Mouse (Mus musculus): ENCODE data around the gene Coro1c. TPM values are rescaled to one million over a fixed set of nuclear protein-coding genes. Genes with fewer than 3 reads are reported as not detected.

Coro1c gene
- polyA plus RNA-seq, 1 experiment from 2014 or later: 141 TPM

GRCm38 (mm10) chr5:113924608-113925007, 16.1 kb upstream of the Coro1c start:
- no peak overlapping the region for H3K27ac ChIP-seq (ENCODE audit: poor library complexity, severe bottlenecking)
- peaks cover 13% of the 10 kb centered on the region for H3K9me3 ChIP-seq (replicated peaks)
- H3K27me3 ChIP-seq (replicated peaks): no peaks in the 10 kb centered on the region
- H3K36me3 ChIP-seq: no peaks in the 10 kb centered on the region
- H3K4me1 ChIP-seq (replicated peaks): peaks cover 17% of the 10 kb centered on the region
- H3K4me2 ChIP-seq: no peak overlapping the region
- 74% methylated on average over 4 of the region's 4 CpGs for WGBS
- H3K4me3 ChIP-seq: no peak overlapping the region
- no peak for ATAC-seq (ENCODE audit: insufficient number of reproducible peaks, low FRiP score)
- H3K9ac ChIP-seq: no peak overlapping the region

DNA sequence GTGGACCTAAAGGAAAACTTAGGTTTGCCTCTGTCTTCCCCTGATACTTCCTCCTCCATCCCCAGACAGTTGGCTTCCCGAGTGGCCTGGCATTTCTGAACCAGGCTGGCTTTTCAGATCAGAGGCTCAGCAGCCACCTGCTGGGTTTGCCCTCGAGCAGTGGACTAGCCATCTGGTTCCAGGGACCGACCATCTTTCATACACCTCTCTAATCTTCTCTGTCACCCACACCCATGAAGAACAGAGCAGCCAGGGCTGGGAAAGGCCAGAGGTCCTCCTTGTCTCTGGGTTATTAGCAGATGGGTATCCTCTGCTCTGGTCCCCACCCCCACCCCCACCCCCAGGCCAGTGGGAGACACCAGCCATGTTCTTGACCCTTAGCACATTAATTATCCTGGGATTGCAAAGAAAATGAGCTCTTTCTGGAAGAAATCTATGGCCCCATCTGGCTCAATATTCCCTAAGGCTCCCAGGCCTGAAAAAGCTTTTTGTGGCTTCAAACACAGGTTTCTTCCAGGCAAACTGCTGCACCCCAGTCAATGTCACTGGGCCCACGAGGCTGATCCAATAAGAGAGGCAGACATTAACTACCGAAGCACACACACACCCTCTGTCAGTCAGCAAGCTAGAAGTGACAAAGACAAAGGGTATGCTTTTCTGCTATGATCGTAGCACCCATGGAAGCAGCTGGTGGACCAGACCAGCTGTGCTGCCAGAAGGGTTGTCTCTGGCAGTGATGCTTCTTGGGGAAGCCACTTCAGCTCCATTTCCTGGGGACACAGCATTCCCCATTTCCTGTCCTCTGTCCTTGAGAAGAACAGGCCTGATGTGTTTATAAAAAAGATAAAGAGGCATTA, 13.0 kb upstream of the Coro1c start:
- H3K27ac ChIP-seq (ENCODE audit: poor library complexity, severe bottlenecking): no peak overlapping the region
- H3K4me2 ChIP-seq: no peak overlapping the region
- H3K9me3 ChIP-seq (replicated peaks): no peaks in the 10 kb centered on the region
- H3K9ac ChIP-seq: no peak overlapping the region
- ATAC-seq (ENCODE audit: insufficient number of reproducible peaks, low FRiP score): no peak
- peaks cover 28% of the 10 kb centered on the region for H3K4me1 ChIP-seq (replicated peaks)
- no peaks in the 10 kb centered on the region for H3K36me3 ChIP-seq
- 43% methylated on average over 6 of the region's 6 CpGs for WGBS
- H3K4me3 ChIP-seq: no peak overlapping the region
- no peaks in the 10 kb centered on the region for H3K27me3 ChIP-seq (replicated peaks)

DNA sequence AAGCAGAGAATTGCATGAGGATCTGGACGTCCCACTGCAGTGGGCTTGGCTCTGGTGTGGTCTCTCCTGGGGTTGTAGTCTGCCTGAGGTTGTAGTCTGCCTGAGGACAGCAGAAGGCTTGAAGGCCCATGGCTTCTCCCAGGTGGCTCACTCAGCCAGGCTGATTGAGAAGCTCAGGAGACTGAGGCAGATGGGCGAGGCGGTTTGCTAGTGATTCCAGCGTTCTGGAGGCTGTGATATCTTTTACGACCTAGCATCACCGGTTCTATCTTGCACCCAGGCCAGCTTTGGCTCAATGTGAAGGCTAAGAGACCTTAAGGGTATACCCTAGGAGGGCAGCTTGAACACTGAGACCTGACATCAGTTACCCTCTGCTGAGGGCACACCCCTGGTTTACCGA, 10.5 kb upstream of the Coro1c start:
- Histone ChIP-seq H3K9ac (no peak overlapping the region), H3K4me1 (replicated peaks) (peaks cover 27% of the 10 kb centered on the region), H3K4me3 (no peak overlapping the region), H3K4me2 (no peak overlapping the region), H3K27ac (ENCODE audit: poor library complexity, severe bottlenecking) (peak overlapping the region; percentile 42; the same call in 1 of the 2 replicates), H3K36me3 (no peaks in the 10 kb centered on the region), H3K9me3 (replicated peaks) (no peaks in the 10 kb centered on the region), H3K27me3 (replicated peaks) (no peaks in the 10 kb centered on the region)
- WGBS: 56% methylated on average over 7 of the region's 7 CpGs
- no peak for ATAC-seq (ENCODE audit: insufficient number of reproducible peaks, low FRiP score)

GRCm38 (mm10) chr5:113918654-113919053, 10.1 kb upstream of the Coro1c start:
- no peaks in the 10 kb centered on the region for H3K36me3 ChIP-seq
- H3K4me2 ChIP-seq: no peak overlapping the region
- H3K9me3 ChIP-seq (replicated peaks): no peaks in the 10 kb centered on the region
- H3K27ac ChIP-seq (ENCODE audit: poor library complexity, severe bottlenecking): peak overlapping the region; percentile 42
- H3K4me1 ChIP-seq (replicated peaks): peaks cover 29% of the 10 kb centered on the region
- ATAC-seq (ENCODE audit: insufficient number of reproducible peaks, low FRiP score): peak; percentile 51; the same call in 1 of the 2 replicates
- H3K4me3 ChIP-seq: no peak overlapping the region
- 57% methylated on average over 9 of the region's 9 CpGs for WGBS
- H3K9ac ChIP-seq: no peak overlapping the region
- H3K27me3 ChIP-seq (replicated peaks): no peaks in the 10 kb centered on the region

DNA sequence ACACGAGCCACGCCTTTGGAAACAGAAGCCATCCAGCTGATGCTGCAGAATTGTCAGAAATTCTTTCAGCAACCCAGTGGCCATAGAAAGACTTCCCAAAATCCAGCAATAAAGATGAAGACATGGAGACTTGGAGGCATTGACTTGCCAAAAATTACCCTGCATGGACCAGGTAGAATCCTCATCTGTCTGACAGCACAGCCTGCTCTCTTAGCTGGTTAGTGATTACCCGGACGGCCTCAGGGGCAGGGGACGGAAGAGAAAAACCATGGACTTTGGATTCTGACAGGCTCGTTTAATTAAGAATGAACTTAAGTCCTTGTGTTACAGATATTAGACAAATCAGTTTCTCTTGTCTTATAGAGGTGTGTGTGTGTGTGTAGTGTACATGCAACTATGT, 2.1 kb upstream of the Coro1c start:
- Histone ChIP-seq H3K4me1 (replicated peaks) (peaks cover 44% of the 10 kb centered on the region), H3K4me2 (no peak overlapping the region), H3K9me3 (replicated peaks) (no peaks in the 10 kb centered on the region), H3K4me3 (no peak overlapping the region), H3K27ac (ENCODE audit: poor library complexity, severe bottlenecking) (no peak overlapping the region; the same call in 1 of the 2 replicates), H3K27me3 (replicated peaks) (no peaks in the 10 kb centered on the region), H3K9ac (no peak overlapping the region), H3K36me3 (no peaks in the 10 kb centered on the region)
- ATAC-seq (ENCODE audit: insufficient number of reproducible peaks, low FRiP score): no peak
- WGBS: 78% methylated on average over 6 of the region's 6 CpGs

DNA sequence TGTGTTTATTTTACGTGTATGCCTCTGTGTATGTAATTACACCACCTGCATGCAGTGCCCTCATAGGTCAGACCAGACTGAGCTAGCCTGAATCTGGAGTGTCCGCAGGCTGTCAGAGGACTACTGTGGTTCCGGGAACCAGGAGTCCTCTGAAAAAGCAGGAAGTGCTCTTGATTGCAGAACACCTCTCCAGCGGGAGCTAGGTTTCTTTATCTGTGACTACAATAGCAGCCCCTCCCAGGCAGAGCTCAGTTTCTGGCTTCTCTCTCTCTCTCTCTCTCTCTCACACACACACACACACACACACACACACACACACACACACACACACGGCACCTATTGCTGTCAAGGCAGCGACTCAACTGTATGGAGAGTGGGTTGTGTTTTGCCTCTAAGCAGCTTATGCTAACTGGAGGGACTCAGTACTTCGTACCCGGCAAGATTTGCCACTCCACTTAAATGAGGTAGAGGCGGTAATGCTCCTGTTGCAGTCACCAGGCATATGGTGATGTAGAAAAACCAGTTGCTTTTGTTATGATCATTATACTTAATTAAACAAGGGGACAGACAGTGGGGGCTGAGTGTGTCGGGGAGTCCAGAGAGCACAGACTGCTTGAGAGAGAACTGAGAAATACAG, 1.6 kb upstream of the Coro1c start:
- Histone ChIP-seq H3K27ac (ENCODE audit: poor library complexity, severe bottlenecking) (peak overlapping the region; percentile 98), H3K4me2 (peak overlapping the region; percentile 41), H3K4me3 (0 out of 2 replicates have a peak overlapping the region, but pooled peaks have one; percentile 2), H3K9ac (peak overlapping the region; percentile 43; the same call in 1 of the 2 replicates), H3K4me1 (replicated peaks) (peaks cover 49% of the 10 kb centered on the region), H3K9me3 (replicated peaks) (no peaks in the 10 kb centered on the region), H3K27me3 (replicated peaks) (no peaks in the 10 kb centered on the region), H3K36me3 (no peaks in the 10 kb centered on the region)
- whole genome bisulfite sequencing: 26% methylated on average over 10 of the region's 10 CpGs
- no peak for ATAC-seq (ENCODE audit: insufficient number of reproducible peaks, low FRiP score)

GRCm38 (mm10) chr5:113907786-113908567, 581 bp downstream of the Coro1c start:
- Histone ChIP-seq H3K4me2 (peak overlapping the region; percentile 82), H3K36me3 (no peaks in the 10 kb centered on the region), H3K27ac (ENCODE audit: poor library complexity, severe bottlenecking) (peak overlapping the region; percentile 98), H3K9ac (peak overlapping the region; percentile 98), H3K4me3 (peak overlapping the region; percentile 93), H3K4me1 (replicated peaks) (peaks cover 59% of the 10 kb centered on the region), H3K9me3 (replicated peaks) (no peaks in the 10 kb centered on the region), H3K27me3 (replicated peaks) (no peaks in the 10 kb centered on the region)
- ATAC-seq (ENCODE audit: insufficient number of reproducible peaks, low FRiP score): peak; percentile 79
- WGBS: under 1% methylated on average over 64 of the region's 69 CpGs

DNA sequence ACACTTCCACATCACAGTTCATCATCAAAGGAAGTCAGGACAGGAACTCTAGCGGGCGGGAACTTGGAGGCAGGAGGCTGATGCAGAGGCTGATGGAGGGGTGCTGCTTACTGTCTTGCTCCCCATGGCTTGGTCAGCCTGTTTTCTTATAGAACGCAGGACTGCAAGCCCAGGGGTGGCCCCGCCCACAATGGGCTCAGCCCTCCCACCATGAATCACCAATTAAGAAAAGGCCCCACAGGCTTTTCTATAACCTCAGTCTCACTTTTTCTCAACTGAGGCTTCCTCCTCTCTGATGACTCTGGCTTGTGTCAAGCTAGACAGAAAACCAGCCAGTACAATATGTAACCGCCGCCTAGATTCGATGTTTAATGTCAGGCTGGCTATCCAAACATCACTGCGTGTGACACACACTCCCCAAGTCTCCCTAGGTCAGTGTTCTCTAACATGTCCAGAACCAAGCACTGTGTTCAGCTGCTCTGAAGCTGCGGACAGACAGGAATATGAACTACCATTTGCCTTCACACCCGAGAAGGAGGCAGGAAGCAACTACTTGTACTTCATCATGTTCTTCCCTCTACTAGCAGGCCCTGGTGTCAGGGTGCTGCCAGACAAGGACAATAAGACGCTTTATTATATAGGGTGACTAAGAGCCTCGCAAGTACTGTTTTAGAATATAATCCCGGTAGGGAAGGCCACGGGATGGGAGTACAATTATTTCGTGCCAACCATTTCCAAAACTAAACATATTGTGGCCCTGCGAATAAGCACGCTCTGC, 1.4 kb downstream of the Coro1c start:
- H3K9me3 ChIP-seq (replicated peaks): no peaks in the 10 kb centered on the region
- WGBS: 6% methylated on average over 17 of the region's 17 CpGs
- ATAC-seq (ENCODE audit: insufficient number of reproducible peaks, low FRiP score): no peak
- no peaks in the 10 kb centered on the region for H3K36me3 ChIP-seq
- H3K27me3 ChIP-seq (replicated peaks): no peaks in the 10 kb centered on the region
- H3K4me1 ChIP-seq (replicated peaks): peaks cover 68% of the 10 kb centered on the region
- H3K4me2 ChIP-seq: peak overlapping the region; percentile 82
- H3K27ac ChIP-seq (ENCODE audit: poor library complexity, severe bottlenecking): peak overlapping the region; percentile 98
- peak overlapping the region; percentile 93 for H3K4me3 ChIP-seq
- H3K9ac ChIP-seq: peak overlapping the region; percentile 98

- Histone ChIP-seq H3K9ac (no peak overlapping the region), H3K36me3 (no peaks in the 10 kb centered on the region), H3K4me2 (peak overlapping the region; percentile 5; the same call in 1 of the 2 replicates), H3K4me3 (no peak overlapping the region), H3K27me3 (replicated peaks) (no peaks in the 10 kb centered on the region), H3K9me3 (replicated peaks) (no peaks in the 10 kb centered on the region), H3K4me1 (replicated peaks) (peaks cover 72% of the 10 kb centered on the region), H3K27ac (ENCODE audit: poor library complexity, severe bottlenecking) (no peak overlapping the region)
- 13% methylated on average over 4 of the region's 4 CpGs for WGBS
- no peak for ATAC-seq (ENCODE audit: insufficient number of reproducible peaks, low FRiP score)
These were observed 3.6 kb downstream of the Coro1c start for GRCm38 (mm10) chr5:113904987-113905386.

DNA sequence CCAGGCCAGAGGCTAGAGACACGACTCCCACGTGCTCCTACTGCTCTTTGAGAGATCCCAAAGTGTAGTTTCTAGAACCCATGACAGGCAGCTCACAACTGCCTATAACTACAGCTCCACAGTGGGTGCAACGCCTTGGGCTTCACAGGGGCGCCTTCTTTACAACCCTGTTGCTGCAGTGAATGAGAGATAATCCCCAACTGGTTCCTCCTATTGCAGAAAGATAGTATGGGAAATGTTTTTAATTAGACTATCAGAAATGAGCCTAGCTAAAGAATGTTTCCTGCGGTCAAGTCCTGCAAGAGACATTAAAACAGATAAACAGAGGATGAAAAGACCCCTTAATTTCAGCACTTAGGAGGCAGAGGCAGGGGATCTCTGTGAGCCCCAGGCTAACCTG, 5.6 kb downstream of the Coro1c start:
- Histone ChIP-seq H3K4me3 (no peak overlapping the region), H3K36me3 (no peaks in the 10 kb centered on the region), H3K4me2 (peak overlapping the region; percentile 3; the same call in 1 of the 2 replicates), H3K9me3 (replicated peaks) (no peaks in the 10 kb centered on the region), H3K27ac (ENCODE audit: poor library complexity, severe bottlenecking) (no peak overlapping the region), H3K27me3 (replicated peaks) (no peaks in the 10 kb centered on the region), H3K4me1 (replicated peaks) (peaks cover 77% of the 10 kb centered on the region), H3K9ac (no peak overlapping the region; the same call in 1 of the 2 replicates)
- 53% methylated on average over 5 of the region's 5 CpGs for WGBS
- no peak for ATAC-seq (ENCODE audit: insufficient number of reproducible peaks, low FRiP score)

Measured in heart, embryonic 12.5 days (tissue).